Mouse (Mus musculus) cortical plate, adult 2 months (tissue): ENCODE measurements around the gene Aldh16a1.

Experiments
- CTCF ChIP-seq: fragments of 200-500 bp; IDR thresholded peaks from 2 replicates; pipeline ENCODE4 v1.5.1; 2011; ENCODE audit warnings: mild to moderate bottlenecking, control low read depth, low read length; ENCODE audit not compliant: insufficient read depth; ENCODE audit errors: extremely low read depth
- POLR2A ChIP-seq: fragments of 200-500 bp; IDR thresholded peaks from 2 replicates; pipeline ENCODE4 v1.6.1; 2011; ENCODE audit warnings: mild to moderate bottlenecking, low read length, control low read depth; ENCODE audit not compliant: insufficient read depth; ENCODE audit errors: extremely low read depth

DNA sequence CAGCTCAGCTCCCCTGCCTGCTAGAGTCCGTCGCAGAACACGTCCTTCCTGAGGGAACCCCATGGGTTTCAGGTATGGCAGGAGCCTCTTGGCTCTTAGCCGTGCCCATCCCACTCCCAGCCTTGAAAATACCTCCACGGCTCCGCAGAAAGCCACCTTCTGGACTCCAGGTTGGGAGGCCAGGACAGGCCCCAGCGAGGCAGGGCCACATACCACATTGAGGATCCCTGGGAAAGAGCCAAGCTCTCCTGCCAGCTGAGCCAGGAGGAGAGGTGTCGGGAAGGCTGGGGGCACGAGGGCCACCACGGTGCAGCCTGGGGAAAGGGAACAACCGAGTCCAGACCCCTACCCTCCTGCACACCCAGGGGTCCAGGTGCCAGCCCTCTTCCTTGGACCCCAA is 7.1 kb downstream of the Aldh16a1 start:
- no peak for TF ChIP-seq CTCF
- no peak for TF ChIP-seq POLR2A
